Mouse (Mus musculus) liver, embryonic 14.5 days (tissue): ENCODE results near the gene Gm49673. TPM values are rescaled to one million over a fixed set of nuclear protein-coding genes. Genes with fewer than 3 reads are reported as not detected.
"Not testable (repeated sequence)": the region's sequence is repeated elsewhere in the genome, so short reads cannot be mapped to it uniquely, and the experiment has no call there.

Experiments
- ATAC-seq: fragments of 200-750 bp; cut with Nextera tagmentation; 2 replicates; pipeline ENCODE4 v1.8.0; 2017; ENCODE audit warnings: moderate number of reproducible peaks, mild to moderate bottlenecking, moderate library complexity; ENCODE audit not compliant: insufficient read depth
- DNase-seq, 3 experiments: peaks; one replicate each; pipeline ENCODE4 v3.0.0-alpha.2; 2012 to 2013; ENCODE audit warnings: low read depth in 3 of 3, low spot score in 3 of 3
- H3K27ac ChIP-seq: fragments of 300-500 bp; sonication (generic); 2 replicates; pipeline ENCODE4 v1.5.1; 2014; ENCODE audit warnings: moderate library complexity, mild to moderate bottlenecking, control low read depth, inconsistent platforms
- H3K27me3 ChIP-seq: fragments of 300-500 bp; sonication (generic); 2 replicates; pipeline ENCODE4 v1.6.1; 2014; ENCODE audit warnings: mild to moderate bottlenecking, low read length, moderate library complexity; ENCODE audit not compliant: control insufficient read depth, insufficient read depth
- H3K36me3 ChIP-seq: fragments of 300-500 bp; sonication (generic); replicated peaks from 2 replicates; pipeline ENCODE4 v1.6.1; 2014; ENCODE audit warnings: low read depth; ENCODE audit not compliant: control insufficient read depth, insufficient read depth
- H3K4me1 ChIP-seq, 2 experiments: fragments of 200-500 bp in 1 of 2; fragments of 300-500 bp in 1 of 2; sonication (generic) in 1 of 2; replicated peaks; 2 replicates each; pipeline ENCODE4 v1.6.1; 2012 to 2014; ENCODE audit warnings: antibody characterized with exemption in 1 of 2, inconsistent platforms in 1 of 2, low read length in 1 of 2; ENCODE audit not compliant: control insufficient read depth in 2 of 2, insufficient read depth in 2 of 2
- H3K4me2 ChIP-seq: fragments of 300-500 bp; sonication (generic); 2 replicates; pipeline ENCODE4 v1.6.1; 2014; ENCODE audit warnings: low read depth, mild to moderate bottlenecking, control low read depth, moderate library complexity
- H3K4me3 ChIP-seq, 2 experiments: fragments of 200-500 bp in 1 of 2; fragments of 300-500 bp in 1 of 2; sonication (generic) in 1 of 2; 2 replicates each; pipeline ENCODE4 v1.5.1; 2012 to 2014; ENCODE audit warnings: low read depth in 2 of 2, low read length in 2 of 2, mild to moderate bottlenecking in 2 of 2, control low read depth in 1 of 2, inconsistent platforms in 1 of 2, moderate library complexity in 1 of 2; ENCODE audit not compliant: insufficient read depth in 1 of 2
- H3K9ac ChIP-seq: fragments of 300-500 bp; sonication (generic); replicated peaks from 2 replicates; pipeline ENCODE4 v1.6.1; 2014; ENCODE audit warnings: mild to moderate bottlenecking, control low read depth, moderate library complexity
- H3K9me3 ChIP-seq: fragments of 300-500 bp; sonication (generic); 2 replicates; pipeline ENCODE4 v1.6.1; 2016; ENCODE audit warnings: low read length, mixed read lengths; ENCODE audit not compliant: control insufficient read depth
- CTCF ChIP-seq: IDR thresholded peaks from 2 replicates; pipeline ENCODE4 v1.5.1; 2016; ENCODE audit warnings: antibody characterized with exemption, low read depth, control low read depth
- EP300 ChIP-seq: IDR thresholded peaks from 2 replicates; pipeline ENCODE4 v1.6.1; 2016; ENCODE audit warnings: antibody characterized with exemption, low read depth
- WGBS: fragments of 180-500 bp; shearing (Covaris S2); extraction: QIAGEN DNeasy Blood & Tissue Kit; methylation state at CpG from one replicate; pipeline ENCODE4 v1.1.7; 2014; ENCODE audit not compliant: insufficient replicate concordance; 5-methylcytosine and 5-hydroxymethylcytosine counted together
- polyA plus RNA-seq, 2 experiments: library from polyadenylated mRNA; depleted of rRNA in 1 of 2; stranded (reverse) in 1 of 2; unstranded in 1 of 2; fragments of >200 nt; fragmentation: Nextera tagmentation in 1 of 2; extraction: Ambion mirVana in 1 of 2; gene quantifications; 2 replicates each; pipeline versions ENCODE4 v1.2.1 to v1.2.3; 2012 to 2014

The Gm49673 gene
- polyA plus RNA-seq (2012; rRNA removed) (0.08 TPM in 1 of 2 replicates, not detected in the other), polyA plus RNA-seq (2014; fragmentation: Nextera tagmentation; extraction: Ambion mirVana) (not detected in 2 replicates)

DNA sequence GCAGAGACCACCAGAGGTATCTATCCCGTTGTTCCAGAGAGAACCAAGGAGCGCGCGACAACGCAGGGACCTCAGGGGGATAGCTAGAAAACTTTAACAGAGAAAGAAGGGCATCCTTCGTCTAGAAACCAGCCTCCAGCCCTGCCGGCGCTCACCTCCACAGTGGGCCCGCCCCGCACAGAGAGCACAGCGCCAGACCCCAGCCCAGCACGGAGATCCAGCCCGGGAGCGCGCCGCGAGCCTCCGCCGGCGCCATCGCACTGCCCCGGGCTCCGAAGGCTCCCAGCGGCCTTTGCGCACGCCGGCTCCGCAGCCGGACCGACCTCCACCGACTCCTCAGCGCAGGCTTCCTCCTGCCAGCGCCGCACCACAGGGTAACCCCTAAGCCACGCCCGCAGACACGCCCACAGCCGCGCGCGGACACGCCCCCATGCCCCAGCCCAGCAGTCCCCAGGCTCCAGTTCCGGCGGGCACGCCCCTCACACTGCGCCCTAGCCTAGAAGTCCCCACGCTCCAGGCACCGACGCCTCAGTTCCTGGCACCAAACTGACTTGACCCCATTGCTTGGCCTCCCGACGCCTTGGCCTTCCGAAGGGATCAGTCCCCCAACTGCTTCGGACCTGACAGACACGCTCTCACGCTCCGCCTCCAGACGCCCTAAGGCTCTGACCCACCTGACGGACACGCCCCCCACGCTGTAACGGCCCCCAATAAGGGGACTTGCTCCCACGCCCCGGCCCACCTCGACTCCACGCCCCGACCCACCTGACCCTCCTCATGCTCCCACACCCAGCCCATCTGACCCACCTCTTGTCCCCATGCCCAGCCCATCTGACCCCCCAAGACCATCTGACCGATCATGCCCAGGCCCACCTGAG lies at the start of gene Gm49673, which contains the start of gene Rnaset2a:
Gene Gm49673, minus strand, starts transcription at position 350 of the 878 bp plus-strand sequence.
Gene Rnaset2a, minus strand, starts transcription at position 659 of the 878 bp plus-strand sequence.
- H3K9ac ChIP-seq, result peak within 1 kb of the TSS; percentile 70
- peak; percentile 98 for ATAC-seq
- peak within 1 kb of the TSS; percentile 67 for H3K4me2 ChIP-seq
- H3K36me3 ChIP-seq, H3K4me1 ChIP-seq, H3K9me3 ChIP-seq, DNase-seq, H3K27me3 ChIP-seq, H3K27ac ChIP-seq: not testable (repeated sequence)
- H3K4me3 ChIP-seq, result peak within 1 kb of the TSS; percentile 63 to 67
- WGBS, result under 1% methylated on average over 46 of the region's 67 CpGs

DNA sequence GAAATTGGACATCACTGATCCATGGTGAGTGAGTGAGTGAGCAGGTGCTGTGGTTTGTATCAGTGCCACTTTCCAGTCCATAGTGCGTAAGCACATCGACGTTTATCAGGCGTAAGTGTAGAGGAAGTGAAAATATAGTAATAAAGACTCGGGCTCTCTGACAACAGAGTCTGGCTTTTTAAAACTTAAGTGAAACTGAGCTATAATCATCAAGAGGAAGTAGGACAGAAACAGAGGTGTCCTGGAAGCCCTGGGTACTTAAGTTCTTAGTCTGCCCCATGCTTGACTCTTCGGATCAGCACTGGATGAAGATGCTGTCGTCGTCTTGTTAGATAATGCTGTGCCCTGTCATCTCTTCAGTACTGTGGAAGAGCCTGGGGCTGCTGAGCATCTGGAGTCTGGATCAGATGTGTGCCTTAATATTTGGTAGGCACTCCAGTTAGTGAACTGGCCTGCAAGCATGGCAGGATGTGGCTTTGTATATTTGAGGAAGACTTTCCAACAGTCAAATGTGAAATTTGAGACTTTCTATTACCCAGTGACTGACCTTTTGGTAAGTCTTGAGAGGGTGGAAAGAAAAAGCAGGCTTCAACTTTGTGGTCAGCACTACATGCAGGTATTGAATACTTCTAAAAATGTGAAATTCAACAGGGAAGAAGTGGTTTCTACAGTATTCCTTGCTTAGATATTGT lies 48.2 kb upstream of the Gm49673 start:
- H3K4me1 ChIP-seq, result no peaks in the 10 kb centered on the region
- H3K9ac ChIP-seq, result no peak overlapping the region
- 71% methylated on average over 8 of the region's 8 CpGs for WGBS
- peaks cover 8% of the 10 kb centered on the region for H3K36me3 ChIP-seq
- H3K4me3 ChIP-seq, result no peak overlapping the region
- H3K4me2 ChIP-seq, result no peak overlapping the region
- no peaks in the 10 kb centered on the region for H3K27me3 ChIP-seq
- H3K27ac ChIP-seq, result no peak overlapping the region
- no peak for DNase-seq
- no peaks in the 10 kb centered on the region for H3K9me3 ChIP-seq
- no peak for TF ChIP-seq CTCF
- TF ChIP-seq EP300, result no peak
- ATAC-seq, result no peak

GRCm38 (mm10) chr17:8193678-8194077 lies 46.1 kb upstream of the Gm49673 start:
- H3K4me3 ChIP-seq, result no peak overlapping the region
- 84% methylated on average over 8 of the region's 8 CpGs for WGBS
- DNase-seq (no peak), ATAC-seq (no peak)
- H3K9me3 ChIP-seq, result no peaks in the 10 kb centered on the region
- H3K9ac ChIP-seq, result no peak overlapping the region
- no peaks in the 10 kb centered on the region for H3K27me3 ChIP-seq
- H3K4me1 ChIP-seq, result no peaks in the 10 kb centered on the region
- TF ChIP-seq CTCF (no peak), EP300 (no peak)
- H3K4me2 ChIP-seq, result no peak overlapping the region
- H3K36me3 ChIP-seq, result peaks cover 13% of the 10 kb centered on the region
- no peak overlapping the region for H3K27ac ChIP-seq

GRCm38 (mm10) chr17:8184217-8184616 lies 36.6 kb upstream of the Gm49673 start:
- H3K4me1 ChIP-seq, result no peaks in the 10 kb centered on the region
- H3K27ac ChIP-seq, result no peak overlapping the region
- H3K9me3 ChIP-seq, result no peaks in the 10 kb centered on the region
- H3K4me3 ChIP-seq, result no peak overlapping the region
- no peak for TF ChIP-seq EP300
- TF ChIP-seq CTCF, result no peak
- H3K9ac ChIP-seq, result no peak overlapping the region
- 80% methylated on average over 7 of the region's 7 CpGs for WGBS
- H3K27me3 ChIP-seq, result no peaks in the 10 kb centered on the region
- DNase-seq (no peak), ATAC-seq (no peak)
- H3K36me3 ChIP-seq, result peaks cover 17% of the 10 kb centered on the region
- H3K4me2 ChIP-seq, result no peak overlapping the region

DNA sequence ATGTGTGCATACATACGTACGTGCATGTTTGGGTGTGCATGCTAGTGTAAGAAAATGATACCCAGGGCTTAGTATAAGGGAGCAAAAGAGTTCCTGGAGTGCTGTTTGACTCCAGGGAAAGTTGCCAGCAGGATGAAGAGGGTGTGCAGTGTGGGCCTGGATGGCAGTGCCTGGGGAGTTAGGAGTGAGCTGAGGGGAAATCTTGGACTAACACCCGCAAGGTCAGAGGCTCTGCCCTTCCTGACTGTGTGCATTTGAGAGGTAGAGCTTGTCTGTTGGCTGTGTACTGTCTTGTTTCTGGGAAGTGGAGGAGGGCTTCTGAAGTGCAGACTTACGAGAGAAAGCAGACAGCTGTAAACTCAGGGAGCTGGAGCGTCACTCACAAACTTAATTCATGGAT lies 36.2 kb upstream of the Gm49673 start:
- Histone ChIP-seq H3K27ac (no peak overlapping the region), H3K9me3 (no peaks in the 10 kb centered on the region), H3K9ac (no peak overlapping the region), H3K27me3 (no peaks in the 10 kb centered on the region), H3K4me3 (no peak overlapping the region), H3K36me3 (peaks cover 17% of the 10 kb centered on the region), H3K4me2 (no peak overlapping the region), H3K4me1 (no peaks in the 10 kb centered on the region)
- WGBS, result 86% methylated on average over 5 of the region's 5 CpGs
- ATAC-seq (no peak), DNase-seq (no peak)
- TF ChIP-seq CTCF (no peak), EP300 (no peak)
